Mouse (Mus musculus): Measurements from ENCODE around the gene Olfr267. TPM values are rescaled to one million over a fixed set of nuclear protein-coding genes. Genes with fewer than 3 reads are reported as not detected.

Gene Olfr267
- polyA plus RNA-seq (2015; fragmentation: Nextera tagmentation; extraction: Ambion mirVana): 0.05 TPM in 1 of 2 replicates, not detected in the other

GRCm38 (mm10) chr4:58787616-58788015, at the start of gene Olfr267:
Gene Olfr267, minus strand, starts transcription at chr4:58787716.
- no peak within 1 kb of the TSS for H3K27ac ChIP-seq
- H3K36me3 ChIP-seq: no peaks in the 10 kb centered on the region
- no peak within 1 kb of the TSS for H3K9ac ChIP-seq
- H3K9me3 ChIP-seq: no peaks in the 10 kb centered on the region
- H3K4me2 ChIP-seq: no peak within 1 kb of the TSS
- ATAC-seq (ENCODE audit: insufficient read depth, low FRiP score, low read depth): no peak
- no peaks in the 10 kb centered on the region for H3K4me1 ChIP-seq
- no peak within 1 kb of the TSS for H3K4me3 ChIP-seq (replicated peaks)
- no peaks in the 10 kb centered on the region for H3K27me3 ChIP-seq (replicated peaks)

- H3K4me2 ChIP-seq: no peak overlapping the region
- H3K4me3 ChIP-seq (replicated peaks): no peak overlapping the region
- 61% methylated on average over 3 of the region's 3 CpGs for WGBS
- H3K9me3 ChIP-seq: no peaks in the 10 kb centered on the region
- no peak overlapping the region for H3K9ac ChIP-seq
- no peak for ATAC-seq (ENCODE audit: insufficient read depth, low FRiP score, low read depth)
- no peaks in the 10 kb centered on the region for H3K4me1 ChIP-seq
- no peak overlapping the region for H3K27ac ChIP-seq
- peaks cover 10% of the 10 kb centered on the region; the same call in 1 of the 2 replicates for H3K36me3 ChIP-seq
- H3K27me3 ChIP-seq (replicated peaks): no peaks in the 10 kb centered on the region
Measured at GRCm38 (mm10) chr4:58832908-58833307, 45.4 kb upstream of the Olfr267 start.

- 84% methylated on average over 4 of the region's 4 CpGs for WGBS
- no peak overlapping the region for H3K9ac ChIP-seq
- no peaks in the 10 kb centered on the region for H3K9me3 ChIP-seq
- no peaks in the 10 kb centered on the region for H3K27me3 ChIP-seq (replicated peaks)
- no peak overlapping the region for H3K4me3 ChIP-seq (replicated peaks)
- no peak overlapping the region for H3K4me2 ChIP-seq
- no peaks in the 10 kb centered on the region for H3K4me1 ChIP-seq
- no peak for ATAC-seq (ENCODE audit: insufficient read depth, low FRiP score, low read depth)
- H3K27ac ChIP-seq: no peak overlapping the region
- H3K36me3 ChIP-seq: peaks cover 28% of the 10 kb centered on the region; the same call in 1 of the 2 replicates
Measured at GRCm38 (mm10) chr4:58825921-58826320, 38.4 kb upstream of the Olfr267 start.

- no peak for ATAC-seq (ENCODE audit: insufficient read depth, low FRiP score, low read depth)
- H3K4me2 ChIP-seq: no peak overlapping the region
- WGBS: 51% methylated on average over 3 of the region's 3 CpGs
Measured at GRCm38 (mm10) chr4:58786659-58787058, 857 bp downstream of the Olfr267 start.

GRCm38 (mm10) chr4:58763417-58763816, 24.1 kb downstream of the Olfr267 start:
- ATAC-seq (ENCODE audit: insufficient read depth, low FRiP score, low read depth): no peak
- no peak overlapping the region for H3K9ac ChIP-seq
- WGBS: 69% methylated on average over 3 of the region's 3 CpGs
- H3K4me3 ChIP-seq (replicated peaks): no peak overlapping the region
- peak overlapping the region; percentile 2; the same call in 1 of the 2 replicates for H3K27ac ChIP-seq
- no peak overlapping the region for H3K4me2 ChIP-seq
- no peaks in the 10 kb centered on the region for H3K4me1 ChIP-seq
- H3K9me3 ChIP-seq: no peaks in the 10 kb centered on the region
- H3K36me3 ChIP-seq: no peaks in the 10 kb centered on the region
- no peaks in the 10 kb centered on the region for H3K27me3 ChIP-seq (replicated peaks)

More at GRCm38 (mm10) chr4:58786659-58787058, 857 bp downstream of the Olfr267 start:
- Histone ChIP-seq H3K27ac (no peak overlapping the region), H3K9me3 (no peaks in the 10 kb centered on the region), H3K4me3 (replicated peaks) (no peak overlapping the region), H3K27me3 (replicated peaks) (no peaks in the 10 kb centered on the region), H3K9ac (no peak overlapping the region), H3K4me1 (no peaks in the 10 kb centered on the region), H3K36me3 (no peaks in the 10 kb centered on the region)

GRCm38 (mm10) chr4:58749510-58749909, 38.0 kb downstream of the Olfr267 start:
- Histone ChIP-seq H3K27ac (peak overlapping the region; percentile 74; the same call in 1 of the 2 replicates), H3K4me3 (replicated peaks) (no peak overlapping the region), H3K27me3 (replicated peaks) (no peaks in the 10 kb centered on the region), H3K9me3 (no peaks in the 10 kb centered on the region), H3K36me3 (no peaks in the 10 kb centered on the region), H3K9ac (no peak overlapping the region), H3K4me2 (0 out of 2 replicates have a peak overlapping the region, but pooled peaks have one; percentile 19), H3K4me1 (no peaks in the 10 kb centered on the region)
- WGBS: 39% methylated on average over 2 of the region's 2 CpGs
- no peak for ATAC-seq (ENCODE audit: insufficient read depth, low FRiP score, low read depth)

GRCm38 (mm10) chr4:58749101-58749500, 38.4 kb downstream of the Olfr267 start:
- peak overlapping the region; percentile 74 for H3K27ac ChIP-seq
- H3K4me3 ChIP-seq (replicated peaks): no peak overlapping the region
- H3K4me2 ChIP-seq: peak overlapping the region; percentile 19; the same call in 1 of the 2 replicates
- no peaks in the 10 kb centered on the region for H3K27me3 ChIP-seq (replicated peaks)
- no peak overlapping the region for H3K9ac ChIP-seq
- WGBS: 25% methylated on average over 10 of the region's 10 CpGs
- H3K9me3 ChIP-seq: no peaks in the 10 kb centered on the region
- ATAC-seq (ENCODE audit: insufficient read depth, low FRiP score, low read depth): 0 out of 2 replicates have a peak, but pooled peaks have one; percentile 27
- no peaks in the 10 kb centered on the region for H3K4me1 ChIP-seq
- no peaks in the 10 kb centered on the region for H3K36me3 ChIP-seq

GRCm38 (mm10) chr4:58745583-58746222, 41.8 kb downstream of the Olfr267 start:
- H3K9ac ChIP-seq: no peak overlapping the region
- H3K4me1 ChIP-seq: no peaks in the 10 kb centered on the region
- no peak overlapping the region for H3K4me3 ChIP-seq (replicated peaks)
- no peaks in the 10 kb centered on the region for H3K36me3 ChIP-seq
- H3K9me3 ChIP-seq: no peaks in the 10 kb centered on the region
- H3K27me3 ChIP-seq (replicated peaks): no peaks in the 10 kb centered on the region
- 64% methylated on average over 7 of the region's 7 CpGs for WGBS
- ATAC-seq (ENCODE audit: insufficient read depth, low FRiP score, low read depth): peak; percentile 63
- H3K4me2 ChIP-seq: no peak overlapping the region
- no peak overlapping the region for H3K27ac ChIP-seq

GRCm38 (mm10) chr4:58736867-58737633, 50.5 kb downstream of the Olfr267 start:
- no peak for ATAC-seq (ENCODE audit: insufficient read depth, low FRiP score, low read depth)

More at GRCm38 (mm10) chr4:58736867-58737633, 50.5 kb downstream of the Olfr267 start:
- Histone ChIP-seq H3K27me3 (replicated peaks) (no peaks in the 10 kb centered on the region), H3K36me3 (no peaks in the 10 kb centered on the region), H3K27ac (peak overlapping the region; percentile 67; the same call in 1 of the 2 replicates), H3K4me1 (no peaks in the 10 kb centered on the region), H3K9me3 (no peaks in the 10 kb centered on the region), H3K4me3 (replicated peaks) (no peak overlapping the region), H3K4me2 (no peak overlapping the region), H3K9ac (no peak overlapping the region)
- WGBS: 56% methylated on average over 18 of the region's 18 CpGs

Other genes with a start within 250 kb of the Olfr267 start
- 66.6 and 68.7 TPM in 2 replicates for gene Lpar1, start 233.8 kb downstream of the Olfr267 start, polyA plus RNA-seq (2015; fragmentation: Nextera tagmentation; extraction: Ambion mirVana)
- 29.1 and 31.8 TPM in 2 replicates for gene Ecpas, start 125.0 kb upstream of the Olfr267 start, polyA plus RNA-seq (2015; fragmentation: Nextera tagmentation; extraction: Ambion mirVana)
- gene Zkscan16, start 155.9 kb upstream of the Olfr267 start, polyA plus RNA-seq (2015; fragmentation: Nextera tagmentation; extraction: Ambion mirVana): 0.49 and 0.62 TPM in 2 replicates
- gene Ptgr1, start 199.4 kb upstream of the Olfr267 start, polyA plus RNA-seq (2015; fragmentation: Nextera tagmentation; extraction: Ambion mirVana): 64.5 and 66.3 TPM in 2 replicates
- gene Dnajc25, start 207.3 kb upstream of the Olfr267 start, polyA plus RNA-seq (2015; fragmentation: Nextera tagmentation; extraction: Ambion mirVana): 11.4 and 13.0 TPM in 2 replicates
- gene Gm20503, start 215.5 kb upstream of the Olfr267 start, polyA plus RNA-seq (2015; fragmentation: Nextera tagmentation; extraction: Ambion mirVana): 15.2 and 21.9 TPM in 2 replicates
- 108 and 125 TPM in 2 replicates for gene Gng10, start 247.4 kb upstream of the Olfr267 start, polyA plus RNA-seq (2015; fragmentation: Nextera tagmentation; extraction: Ambion mirVana)

All from stomach, embryonic 15.5 days (tissue).